Mouse (Mus musculus): ENCODE data around the gene Rgs8. TPM values are rescaled to one million over a fixed set of nuclear protein-coding genes. Genes with fewer than 3 reads are reported as not detected.

Gene Rgs8
- total RNA-seq, 2 experiments from 2014 or later, result 24.3 to 34.0 TPM

Other genes starting within 250 kb of the Rgs8 start
- gene Shcbp1l, start 227.9 kb upstream of the Rgs8 start, total RNA-seq (2021), result 1 to 10 TPM; 2.7 to 3.2 TPM
- 100 to 1,000 TPM; 127 to 134 TPM for gene Dhx9, start 165.4 kb upstream of the Rgs8 start, total RNA-seq (2021)
- gene Npl, start 103.0 kb upstream of the Rgs8 start, total RNA-seq (2021), result 1 to 10 TPM; 5.8 to 5.9 TPM
- 1 to 10 TPM; 5.5 to 6.2 TPM for gene Rgs16, start 87.3 kb downstream of the Rgs8 start, total RNA-seq (2021)
- 10 to 100 TPM; 13.2 to 13.5 TPM for gene Rnasel, start 96.4 kb downstream of the Rgs8 start, total RNA-seq (2021)
- gene Rgsl1, start 191.1 kb downstream of the Rgs8 start, total RNA-seq (2021), result 1 to 10 TPM in 1 of 2 experiments, under 1 TPM in 1; 0.81 to 1.1 TPM
- not detected for gene Teddm1b, start 221.3 kb downstream of the Rgs8 start, total RNA-seq (2021)
- not detected for gene Teddm1a, start 238.7 kb downstream of the Rgs8 start, total RNA-seq (2021)
- 1,000 to 10,000 TPM in 1 of 2 experiments, 100 to 1,000 TPM in 1; 850 to 1,099 TPM for gene Glul, start 246.9 kb downstream of the Rgs8 start, total RNA-seq (2021)
- 1 to 10 TPM; 1.8 to 2.6 TPM for gene Teddm2, start 247.2 kb downstream of the Rgs8 start, total RNA-seq (2021)